Mouse (Mus musculus): ENCODE data around the gene Tnni1. TPM values are rescaled to one million over a fixed set of nuclear protein-coding genes. Genes with fewer than 3 reads are reported as not detected.

Tnni1 gene
- polyA plus RNA-seq, 1 experiment from 2014 or later, result 4,133 TPM

DNA sequence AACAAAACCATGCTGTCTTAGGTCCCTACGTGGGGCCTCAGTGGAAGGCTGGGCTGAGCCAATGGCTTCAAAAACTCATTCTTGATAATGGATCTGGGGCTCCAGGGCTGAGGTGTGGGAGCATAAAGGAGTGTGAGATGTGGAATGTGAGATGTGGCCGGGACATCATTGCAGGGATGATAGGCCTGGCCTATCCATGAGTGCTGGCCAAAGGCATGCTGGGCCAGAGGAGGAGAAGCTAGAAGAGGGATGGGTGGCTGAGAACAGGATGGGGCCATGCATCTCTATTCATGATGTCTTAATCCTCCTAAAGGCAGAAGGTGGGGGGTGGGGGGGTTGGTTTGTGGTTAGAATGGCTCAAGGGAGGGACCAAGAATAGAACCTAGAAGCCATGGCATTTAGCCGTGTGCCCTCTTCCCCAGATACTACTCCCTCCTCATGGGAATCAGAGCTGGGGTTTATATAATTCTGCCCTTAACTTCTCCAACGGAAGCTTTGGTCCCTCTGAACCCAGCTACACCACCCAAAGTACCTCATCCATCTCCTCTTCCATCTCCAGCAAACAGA is 11.8 kb upstream of the Tnni1 start:
- H3K4me3 ChIP-seq, result peak overlapping the region; percentile 89
- no peaks in the 10 kb centered on the region for H3K27me3 ChIP-seq
- peak overlapping the region; percentile 93 for H3K9ac ChIP-seq
- ATAC-seq (replicated peaks; ENCODE audit: insufficient number of reproducible peaks, insufficient read depth, low FRiP score, low read depth), result no peak
- H3K27ac ChIP-seq, result peak overlapping the region; percentile 95
- peaks cover 73% of the 10 kb centered on the region for H3K4me1 ChIP-seq (replicated peaks)
- no peaks in the 10 kb centered on the region for H3K9me3 ChIP-seq (replicated peaks)
- 34% methylated on average over 4 of the region's 4 CpGs for WGBS
- H3K36me3 ChIP-seq, result peaks cover 15% of the 10 kb centered on the region; the same call in 1 of the 2 replicates
- peak overlapping the region; percentile 92 for H3K4me2 ChIP-seq

DNA sequence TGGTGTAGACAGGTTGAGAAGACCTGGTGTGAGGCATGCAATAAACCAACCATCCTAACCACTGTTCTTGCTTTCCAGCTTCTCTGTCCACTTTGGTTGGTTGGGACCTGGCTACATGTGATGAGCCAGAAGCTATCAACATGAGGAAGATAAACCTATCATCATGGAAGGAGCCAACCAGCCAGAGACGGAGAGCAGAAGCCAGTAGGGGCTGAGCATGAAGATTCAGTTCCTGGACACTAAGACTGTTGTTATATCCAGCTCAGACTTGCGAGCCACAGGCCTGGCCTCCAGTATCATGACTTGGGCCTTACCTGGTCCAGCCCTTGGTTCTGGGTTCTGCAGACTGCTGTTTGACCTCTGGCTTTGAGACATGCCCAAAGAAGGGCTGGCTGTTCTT is 10.8 kb upstream of the Tnni1 start:
- Histone ChIP-seq H3K9ac (0 out of 2 replicates have a peak overlapping the region, but pooled peaks have one; percentile 1), H3K36me3 (peaks cover 15% of the 10 kb centered on the region; the same call in 1 of the 2 replicates), H3K9me3 (replicated peaks) (no peaks in the 10 kb centered on the region), H3K27ac (no peak overlapping the region), H3K27me3 (no peaks in the 10 kb centered on the region), H3K4me3 (peak overlapping the region; percentile 89), H3K4me2 (peak overlapping the region; percentile 92), H3K4me1 (replicated peaks) (peaks cover 72% of the 10 kb centered on the region)
- ATAC-seq (replicated peaks; ENCODE audit: insufficient number of reproducible peaks, insufficient read depth, low FRiP score, low read depth), result no peak
- 50% methylated on average over 2 of the region's 2 CpGs for WGBS

DNA sequence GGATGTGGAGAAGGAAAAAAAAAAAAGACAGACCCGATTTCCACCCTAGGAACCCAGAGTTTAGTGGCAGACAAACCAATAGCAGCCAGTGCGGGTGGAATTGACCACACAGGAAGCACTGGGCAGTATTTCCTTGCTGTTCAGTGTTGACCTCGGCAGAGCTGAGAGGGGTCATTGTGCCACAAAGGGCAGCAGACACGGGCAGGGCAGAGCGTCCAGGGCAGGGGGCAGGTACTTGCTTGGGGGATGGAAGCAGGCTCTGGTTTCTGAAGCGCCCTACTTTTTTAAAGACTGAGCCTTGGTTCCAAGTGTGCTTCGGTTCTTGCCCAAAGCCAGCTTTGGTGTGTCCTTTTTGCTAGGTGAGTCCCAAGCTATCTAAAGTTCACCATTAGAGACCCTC is 9.0 kb upstream of the Tnni1 start:
- peak overlapping the region; percentile 65 for H3K27ac ChIP-seq
- H3K4me3 ChIP-seq, result no peak overlapping the region
- no peaks in the 10 kb centered on the region for H3K9me3 ChIP-seq (replicated peaks)
- 0 out of 2 replicates have a peak overlapping the region, but pooled peaks have one; percentile 5 for H3K9ac ChIP-seq
- peaks cover 54% of the 10 kb centered on the region for H3K4me1 ChIP-seq (replicated peaks)
- no peak for ATAC-seq (replicated peaks; ENCODE audit: insufficient number of reproducible peaks, insufficient read depth, low FRiP score, low read depth)
- 66% methylated on average over 7 of the region's 7 CpGs for WGBS
- H3K27me3 ChIP-seq, result no peaks in the 10 kb centered on the region
- H3K4me2 ChIP-seq, result no peak overlapping the region
- H3K36me3 ChIP-seq, result peaks cover 15% of the 10 kb centered on the region; the same call in 1 of the 2 replicates

DNA sequence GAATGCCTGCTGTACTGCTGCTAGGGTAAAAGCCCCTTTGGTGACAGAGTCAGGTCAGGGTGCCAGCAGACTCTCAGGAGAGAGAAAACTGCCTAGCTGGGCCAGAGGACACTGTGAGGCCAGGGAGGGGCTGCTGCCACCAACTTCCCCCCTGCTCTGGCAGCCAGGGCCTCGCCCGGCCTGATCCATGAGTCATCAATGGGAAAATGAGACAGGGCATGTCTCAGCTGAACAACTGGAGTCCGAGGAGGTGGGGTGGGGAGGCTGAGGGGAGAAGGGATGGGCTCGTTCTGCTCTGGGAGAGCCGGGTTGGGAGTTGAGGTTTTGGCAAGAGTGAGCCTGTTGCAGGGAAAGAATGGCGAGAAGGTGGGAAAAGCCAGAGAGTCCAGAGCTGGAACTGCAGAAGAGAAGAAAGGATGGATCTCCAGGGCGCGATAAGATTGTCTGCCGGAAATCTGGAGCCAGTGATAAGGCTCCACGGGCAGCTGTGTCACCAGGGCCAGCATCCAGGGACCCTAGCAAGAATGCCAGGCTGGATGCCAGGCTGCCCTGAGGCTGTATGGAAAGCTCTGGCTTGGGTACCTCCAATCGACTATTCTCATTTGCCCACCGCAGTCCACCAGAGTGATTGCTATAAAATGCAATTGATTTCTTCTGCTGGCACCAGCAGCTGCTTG is 8.2 kb upstream of the Tnni1 start:
- peak overlapping the region; percentile 65 for H3K27ac ChIP-seq
- WGBS, result 26% methylated on average over 12 of the region's 12 CpGs
- H3K4me3 ChIP-seq, result no peak overlapping the region
- H3K36me3 ChIP-seq, result peaks cover 15% of the 10 kb centered on the region; the same call in 1 of the 2 replicates
- peak overlapping the region; percentile 19; the same call in 1 of the 2 replicates for H3K4me2 ChIP-seq
- peaks cover 51% of the 10 kb centered on the region for H3K4me1 ChIP-seq (replicated peaks)
- no peaks in the 10 kb centered on the region for H3K27me3 ChIP-seq
- ATAC-seq (replicated peaks; ENCODE audit: insufficient number of reproducible peaks, insufficient read depth, low FRiP score, low read depth), result peak; percentile 56
- H3K9me3 ChIP-seq (replicated peaks), result no peaks in the 10 kb centered on the region
- 0 out of 2 replicates have a peak overlapping the region, but pooled peaks have one; percentile 5 for H3K9ac ChIP-seq

DNA sequence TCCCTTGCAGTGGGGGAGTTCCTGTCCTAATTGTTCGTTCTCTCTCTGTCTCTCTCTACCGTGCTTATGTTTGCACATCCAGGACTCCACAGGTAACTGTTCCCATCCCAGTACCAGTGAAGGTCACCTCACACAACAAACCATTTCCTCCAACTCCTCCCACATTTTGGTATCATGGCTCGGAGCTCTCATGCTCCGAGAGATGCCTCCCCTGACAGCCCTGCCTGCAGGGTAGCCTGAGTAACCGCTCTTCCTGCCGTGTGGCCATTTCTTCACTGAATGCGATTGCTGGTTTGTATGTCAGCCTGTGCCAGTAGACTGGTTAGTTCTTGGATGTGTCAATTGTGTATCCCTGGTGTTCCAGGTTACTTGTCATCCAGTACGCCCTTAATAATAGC is 7.7 kb upstream of the Tnni1 start:
- no peak overlapping the region for H3K9ac ChIP-seq
- 66% methylated on average over 8 of the region's 8 CpGs for WGBS
- peaks cover 15% of the 10 kb centered on the region; the same call in 1 of the 2 replicates for H3K36me3 ChIP-seq
- no peak overlapping the region for H3K4me2 ChIP-seq
- peak overlapping the region; percentile 65 for H3K27ac ChIP-seq
- peaks cover 56% of the 10 kb centered on the region for H3K4me1 ChIP-seq (replicated peaks)
- no peaks in the 10 kb centered on the region for H3K27me3 ChIP-seq
- ATAC-seq (replicated peaks; ENCODE audit: insufficient number of reproducible peaks, insufficient read depth, low FRiP score, low read depth), result no peak
- H3K4me3 ChIP-seq, result no peak overlapping the region
- H3K9me3 ChIP-seq (replicated peaks), result no peaks in the 10 kb centered on the region

DNA sequence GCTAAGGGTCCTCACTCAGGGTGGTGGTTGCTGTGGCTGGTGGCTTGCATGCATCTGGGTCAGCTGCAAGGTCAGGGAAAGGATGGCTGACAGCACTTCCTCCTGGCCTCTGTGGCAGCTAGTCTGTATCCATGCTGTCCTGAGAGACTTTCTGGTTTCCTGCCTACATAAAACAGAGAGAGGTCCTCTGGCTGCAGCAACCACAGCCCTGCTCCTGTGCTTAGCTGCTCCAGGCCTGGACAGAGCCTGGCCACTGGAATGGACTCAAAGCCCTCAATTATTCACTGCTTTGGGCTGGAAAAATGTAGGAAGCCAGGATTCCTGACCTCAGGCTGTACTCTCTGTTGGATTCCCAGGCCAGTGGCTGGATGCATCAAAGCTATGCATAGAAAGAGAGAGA is 2.6 kb upstream of the Tnni1 start:
- H3K27ac ChIP-seq, result peak overlapping the region; percentile 52
- ATAC-seq (replicated peaks; ENCODE audit: insufficient number of reproducible peaks, insufficient read depth, low FRiP score, low read depth), result no peak

DNA sequence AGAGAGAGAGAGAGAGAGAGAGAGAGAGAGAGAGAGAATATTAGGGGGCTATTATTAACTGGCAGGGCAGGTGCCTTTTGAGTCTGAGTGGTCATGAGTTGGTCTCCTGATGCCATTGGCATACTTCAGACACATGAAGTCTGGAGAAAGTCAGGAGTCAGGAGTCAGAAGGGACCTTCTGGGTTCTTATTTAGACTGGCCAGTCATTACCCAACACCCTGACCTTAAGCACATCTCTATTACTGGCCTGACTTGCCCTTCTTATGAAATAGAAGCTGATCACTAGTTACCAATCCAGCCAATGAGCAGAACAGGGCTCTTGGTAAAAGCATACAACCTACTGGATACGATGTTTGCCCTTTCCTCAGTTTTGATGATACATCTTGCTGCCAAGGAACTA is 2.2 kb upstream of the Tnni1 start:
- Histone ChIP-seq H3K27ac (no peak overlapping the region), H3K36me3 (no peaks in the 10 kb centered on the region), H3K4me3 (no peak overlapping the region), H3K4me2 (no peak overlapping the region), H3K27me3 (0 out of 2 replicates have a peak, but pooled peaks cover 3% of the 10 kb centered on the region), H3K9ac (no peak overlapping the region), H3K4me1 (replicated peaks) (peaks cover 36% of the 10 kb centered on the region), H3K9me3 (replicated peaks) (no peaks in the 10 kb centered on the region)
- no peak for ATAC-seq (replicated peaks; ENCODE audit: insufficient number of reproducible peaks, insufficient read depth, low FRiP score, low read depth)
- 90% methylated on average over 1 of the region's 1 CpGs for WGBS

More for the DNA sequence above, 2.6 kb upstream of the Tnni1 start:
- no peak overlapping the region for H3K9ac ChIP-seq
- H3K36me3 ChIP-seq, result no peaks in the 10 kb centered on the region
- H3K4me3 ChIP-seq, result no peak overlapping the region
- peaks cover 38% of the 10 kb centered on the region for H3K4me1 ChIP-seq (replicated peaks)
- no peaks in the 10 kb centered on the region for H3K9me3 ChIP-seq (replicated peaks)
- H3K4me2 ChIP-seq, result no peak overlapping the region
- H3K27me3 ChIP-seq, result 0 out of 2 replicates have a peak, but pooled peaks cover 3% of the 10 kb centered on the region

DNA sequence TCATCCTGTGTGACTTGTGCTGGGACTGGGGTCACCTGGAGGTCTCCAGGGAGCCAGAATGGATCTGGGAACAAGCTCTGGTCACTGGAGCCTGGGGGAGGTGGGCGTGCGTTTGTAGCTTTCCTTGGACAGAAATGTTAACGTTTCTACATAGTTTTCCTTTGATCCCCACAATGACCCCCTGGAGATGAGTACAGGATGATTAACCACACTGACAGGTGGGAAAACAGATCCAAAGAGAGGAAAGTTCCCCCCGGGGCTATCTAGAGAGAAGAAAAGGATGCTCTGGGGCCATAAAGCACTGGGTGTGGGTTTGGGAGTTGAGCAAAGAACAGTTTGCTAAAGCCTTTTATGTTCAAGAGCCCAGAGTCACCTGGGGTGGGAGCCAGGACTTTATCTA is 1.4 kb downstream of the Tnni1 start:
- no peak overlapping the region for H3K27ac ChIP-seq
- no peak overlapping the region for H3K9ac ChIP-seq
- WGBS, result 60% methylated on average over 4 of the region's 4 CpGs

DNA sequence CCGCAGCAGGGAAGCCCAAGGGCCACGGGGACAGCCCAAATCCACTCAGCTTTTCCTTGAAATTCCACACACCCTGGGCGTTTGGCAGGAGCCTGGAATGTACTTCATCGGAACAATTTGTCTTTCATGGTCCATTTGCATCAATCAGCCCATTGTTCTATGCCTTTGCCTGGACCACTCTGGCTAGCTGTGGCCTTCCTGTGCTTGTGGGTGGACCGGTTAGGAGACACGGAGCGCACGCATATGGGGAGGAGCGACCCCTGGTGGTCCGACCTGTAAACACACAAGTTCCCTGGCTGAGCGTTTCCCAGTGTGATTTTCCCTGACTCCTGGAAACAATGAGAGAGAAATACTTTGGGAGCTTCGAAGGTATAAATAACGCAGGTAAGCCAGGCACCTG is 2.0 kb downstream of the Tnni1 start:
- Histone ChIP-seq H3K27me3 (0 out of 2 replicates have a peak, but pooled peaks cover 3% of the 10 kb centered on the region), H3K4me2 (no peak overlapping the region), H3K27ac (no peak overlapping the region), H3K4me1 (replicated peaks) (peaks cover 31% of the 10 kb centered on the region), H3K9me3 (replicated peaks) (no peaks in the 10 kb centered on the region), H3K36me3 (no peaks in the 10 kb centered on the region), H3K4me3 (no peak overlapping the region), H3K9ac (no peak overlapping the region)
- WGBS, result 12% methylated on average over 13 of the region's 13 CpGs
- ATAC-seq (replicated peaks; ENCODE audit: insufficient number of reproducible peaks, insufficient read depth, low FRiP score, low read depth), result peak; percentile 47; the same call in 1 of the 2 replicates

More for the DNA sequence above, 1.4 kb downstream of the Tnni1 start:
- Histone ChIP-seq H3K4me2 (no peak overlapping the region), H3K27me3 (0 out of 2 replicates have a peak, but pooled peaks cover 3% of the 10 kb centered on the region), H3K4me1 (replicated peaks) (peaks cover 36% of the 10 kb centered on the region), H3K36me3 (no peaks in the 10 kb centered on the region), H3K4me3 (no peak overlapping the region), H3K9me3 (replicated peaks) (no peaks in the 10 kb centered on the region)
- no peak for ATAC-seq (replicated peaks; ENCODE audit: insufficient number of reproducible peaks, insufficient read depth, low FRiP score, low read depth)

DNA sequence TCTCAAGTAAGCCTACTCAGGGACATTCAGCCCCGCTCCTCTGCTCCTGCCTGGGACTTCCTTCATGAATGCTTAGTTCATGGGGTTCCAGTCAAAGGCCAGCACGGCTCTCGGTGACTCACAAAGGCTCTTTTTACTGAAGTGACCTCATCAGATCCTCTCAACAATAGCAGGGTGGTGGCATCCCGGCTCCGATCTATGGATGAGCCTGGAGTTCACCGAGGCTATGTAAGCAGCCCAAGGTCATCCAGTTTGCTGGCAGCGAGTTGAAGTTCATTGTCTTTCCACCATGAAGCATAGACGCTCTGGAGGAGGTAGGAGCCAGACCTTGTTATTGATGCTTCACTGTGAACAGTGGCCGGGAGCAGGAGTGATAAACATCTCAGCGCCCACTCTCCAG is 3.6 kb downstream of the Tnni1 start:
- no peak for ATAC-seq (replicated peaks; ENCODE audit: insufficient number of reproducible peaks, insufficient read depth, low FRiP score, low read depth)
- 50% methylated on average over 10 of the region's 10 CpGs for WGBS
- no peaks in the 10 kb centered on the region for H3K36me3 ChIP-seq
- no peak overlapping the region for H3K9ac ChIP-seq
- H3K9me3 ChIP-seq (replicated peaks), result no peaks in the 10 kb centered on the region
- H3K4me2 ChIP-seq, result no peak overlapping the region
- H3K27me3 ChIP-seq, result 0 out of 2 replicates have a peak, but pooled peaks cover 3% of the 10 kb centered on the region
- no peak overlapping the region for H3K4me3 ChIP-seq
- H3K4me1 ChIP-seq (replicated peaks), result peaks cover 18% of the 10 kb centered on the region
- peak overlapping the region; percentile 13; the same call in 1 of the 2 replicates for H3K27ac ChIP-seq

DNA sequence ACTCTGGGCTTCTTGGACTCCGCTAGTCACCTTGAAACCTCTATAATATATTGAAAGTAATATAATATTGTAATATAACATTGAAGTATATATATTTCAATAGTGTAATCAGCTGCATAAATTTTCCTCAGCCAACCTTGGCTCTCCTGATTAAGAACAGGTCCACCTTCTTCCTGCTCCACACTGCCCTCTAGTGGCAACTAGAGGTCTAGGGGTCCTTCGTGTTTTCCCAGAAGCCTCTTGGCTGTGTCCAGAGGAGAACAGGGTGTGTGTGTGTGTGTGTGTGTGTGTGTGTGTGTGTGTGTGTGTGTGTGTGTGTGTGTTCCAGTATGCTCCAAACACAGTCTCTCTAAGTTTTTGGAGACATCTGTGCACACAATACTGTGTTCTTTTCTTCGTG is 8.6 kb downstream of the Tnni1 start:
- Histone ChIP-seq H3K27me3 (no peaks in the 10 kb centered on the region), H3K4me3 (no peak overlapping the region), H3K4me2 (no peak overlapping the region), H3K9ac (no peak overlapping the region), H3K36me3 (no peaks in the 10 kb centered on the region), H3K4me1 (replicated peaks) (peaks cover 22% of the 10 kb centered on the region), H3K27ac (no peak overlapping the region), H3K9me3 (replicated peaks) (no peaks in the 10 kb centered on the region)
- WGBS, result 55% methylated on average over 3 of the region's 3 CpGs
- ATAC-seq (replicated peaks; ENCODE audit: insufficient number of reproducible peaks, insufficient read depth, low FRiP score, low read depth), result no peak

All from heart, embryonic 15.5 days (tissue).